Mouse (Mus musculus): ENCODE results near the gene Enkur. TPM values are rescaled to one million over a fixed set of nuclear protein-coding genes. Genes with fewer than 3 reads are reported as not detected.
"Not testable (repeated sequence)": the region's sequence is repeated elsewhere in the genome, so short reads cannot be mapped to it uniquely, and the experiment has no call there.

The Enkur gene
- total RNA-seq (2022): 1 to 10 TPM; 1.0 to 1.1 (median 1.1) TPM

- DNase-seq (ENCODE audit: low spot score): peak; percentile 98
Observed at GRCm38 (mm10) chr2:21204912-21205830, at the start of gene Enkur, which contains the start of gene Thnsl1. Gene Enkur, minus strand, starts transcription at chr2:21205365. Gene Thnsl1, plus strand, starts transcription at chr2:21205724.

- DNase-seq (ENCODE audit: low spot score): no peak
Observed at GRCm38 (mm10) chr2:21254308-21254707, 49.1 kb upstream of the Enkur start.

DNA sequence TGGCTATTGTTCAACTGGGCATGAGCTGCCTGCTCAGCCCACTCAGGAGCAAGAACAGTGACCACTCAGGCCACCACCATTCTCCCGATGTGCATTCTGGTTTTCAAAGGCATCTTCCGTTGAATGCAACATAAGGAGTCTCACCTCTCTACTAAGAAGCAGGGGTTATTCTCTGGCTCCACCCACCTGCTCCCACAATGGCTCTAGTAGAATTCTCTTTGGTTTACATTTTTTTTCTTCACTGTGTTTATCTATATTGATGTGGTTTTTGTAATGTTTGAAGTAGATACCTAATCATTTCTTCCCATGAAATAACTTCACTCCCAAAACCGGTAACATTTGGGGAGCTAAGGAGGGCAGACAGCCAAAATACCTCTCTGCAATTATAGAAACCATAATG, 48.5 kb upstream of the Enkur start:
- no peak for DNase-seq (ENCODE audit: low spot score)

GRCm38 (mm10) chr2:21245477-21246102, 40.4 kb upstream of the Enkur start:
- DNase-seq (ENCODE audit: low spot score): no peak

DNA sequence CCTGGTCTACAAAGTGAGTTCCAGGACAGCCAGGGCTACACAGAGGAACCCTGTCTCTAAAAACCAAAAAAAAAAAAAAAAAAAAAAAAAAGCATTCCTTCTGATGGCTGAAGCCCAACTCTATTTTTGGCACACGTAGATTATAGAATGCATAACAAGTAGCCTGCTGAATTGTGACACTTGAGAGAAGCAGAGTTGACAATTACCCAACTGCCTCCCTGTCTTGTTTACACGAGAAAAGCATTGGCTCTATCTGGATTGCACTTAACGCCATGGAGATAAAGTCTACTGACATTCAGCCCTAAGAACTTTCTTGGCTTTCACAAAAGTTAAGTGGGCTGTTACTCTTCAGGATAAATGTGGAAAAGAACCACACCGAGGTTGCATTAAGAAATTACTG, 39.8 kb upstream of the Enkur start:
- DNase-seq (ENCODE audit: low spot score): no peak

DNA sequence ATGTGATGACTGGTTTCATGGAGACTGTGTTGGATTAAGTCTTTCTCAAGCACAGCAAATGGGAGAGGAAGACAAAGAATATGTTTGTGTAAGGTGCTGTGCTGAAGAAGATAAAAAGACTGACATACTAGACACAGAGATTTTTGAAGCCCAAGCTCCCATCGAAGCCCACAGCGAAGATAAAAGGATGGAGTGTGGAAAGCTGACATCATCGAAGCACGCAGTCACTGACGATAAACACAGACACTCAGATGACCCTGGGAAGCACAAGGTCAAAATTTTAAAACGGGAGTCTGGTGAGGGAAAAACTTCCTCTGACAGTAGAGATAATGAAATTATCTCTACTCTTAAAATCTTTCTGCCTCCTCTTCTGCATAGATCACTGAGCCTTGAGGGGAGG, 38.9 kb upstream of the Enkur start:
- not testable (repeated sequence) for DNase-seq (ENCODE audit: low spot score)

- no peak for DNase-seq (ENCODE audit: low spot score)
Observed at GRCm38 (mm10) chr2:21236846-21237245, 31.7 kb upstream of the Enkur start.

DNA sequence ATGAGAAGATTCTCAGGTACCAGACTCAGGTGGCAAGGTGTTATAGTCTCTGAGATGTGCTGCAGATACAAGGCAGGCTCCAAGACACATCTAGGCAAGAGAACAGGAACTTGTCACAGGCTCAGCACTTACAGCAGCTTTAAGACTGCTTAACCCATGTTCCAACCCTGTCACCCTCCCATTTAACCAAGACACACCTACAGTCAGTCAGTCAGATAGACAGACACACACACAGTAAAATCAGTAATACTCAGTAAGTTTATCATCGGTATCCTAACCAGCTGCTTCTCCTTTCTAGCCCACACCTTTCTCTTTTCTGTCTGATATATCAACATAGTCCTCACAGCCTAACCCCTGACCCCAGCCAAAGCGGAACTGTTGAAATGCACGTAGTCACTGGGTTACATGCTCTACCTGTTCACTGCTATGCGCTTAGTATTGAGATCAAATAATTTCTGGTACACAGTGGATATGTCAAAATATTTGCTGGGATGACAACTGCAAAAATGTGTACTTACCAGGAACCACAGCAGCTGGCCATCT, 30.8 kb upstream of the Enkur start:
- DNase-seq (ENCODE audit: low spot score): no peak

DNA sequence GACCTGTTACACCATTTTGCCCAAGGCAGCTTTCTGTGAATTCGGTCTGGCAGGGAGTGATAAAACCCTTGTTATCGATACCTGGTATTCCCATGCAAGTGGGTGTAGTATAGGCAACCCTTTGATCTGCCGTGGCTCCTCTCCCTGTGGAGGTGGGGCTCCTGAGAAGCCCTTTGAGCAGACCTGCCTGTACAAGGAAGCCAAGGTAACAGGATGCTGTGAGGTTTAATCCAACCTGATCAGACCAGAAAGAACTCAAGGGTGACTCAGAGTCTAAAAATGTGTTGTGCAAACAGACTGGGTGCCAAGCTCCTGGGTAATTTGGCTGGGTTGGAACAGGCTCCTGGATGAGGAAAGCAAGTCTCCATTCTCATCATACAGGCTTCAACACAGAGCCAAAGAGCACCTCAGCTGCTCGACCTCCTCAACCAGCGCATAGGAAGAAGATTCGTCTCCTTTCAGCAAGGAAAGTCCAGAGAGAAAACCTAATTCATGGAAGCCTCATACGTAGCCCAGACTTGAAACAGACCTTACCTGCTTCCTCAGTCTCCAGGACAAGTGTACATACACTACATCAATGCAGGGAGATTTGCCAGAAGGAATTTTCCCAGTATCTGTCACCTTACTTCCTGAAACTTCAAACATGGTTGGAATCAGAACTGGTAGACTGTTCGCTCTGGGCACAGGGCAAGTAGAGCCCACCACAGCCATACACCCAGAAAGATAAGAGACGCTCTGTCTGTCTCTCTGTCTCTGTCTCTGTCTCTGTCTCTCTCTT, 29.9 kb upstream of the Enkur start:
- DNase-seq (ENCODE audit: low spot score): no peak

- no peak for DNase-seq (ENCODE audit: low spot score)
Observed at GRCm38 (mm10) chr2:21231147-21231546, 26.0 kb upstream of the Enkur start.

DNA sequence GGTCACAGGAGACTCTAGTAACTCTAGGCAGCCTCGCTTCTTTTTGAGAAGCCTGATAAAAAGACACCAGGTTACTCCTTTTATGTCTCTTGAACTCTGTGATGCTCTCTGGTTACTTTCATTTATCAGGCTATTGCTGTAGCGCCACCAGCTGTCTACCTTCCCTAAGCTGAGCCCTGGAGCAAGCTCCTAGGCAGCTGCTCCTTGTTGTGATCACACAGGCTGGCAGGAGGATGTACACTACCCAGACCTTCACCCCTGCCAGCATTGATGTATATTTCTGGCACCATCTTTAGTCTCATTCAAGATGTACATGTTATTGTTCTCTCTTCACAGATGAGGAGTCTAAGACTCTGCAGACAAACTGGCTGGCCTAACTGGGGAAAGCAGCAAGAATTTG, 25.1 kb upstream of the Enkur start:
- no peak for DNase-seq (ENCODE audit: low spot score)

DNA sequence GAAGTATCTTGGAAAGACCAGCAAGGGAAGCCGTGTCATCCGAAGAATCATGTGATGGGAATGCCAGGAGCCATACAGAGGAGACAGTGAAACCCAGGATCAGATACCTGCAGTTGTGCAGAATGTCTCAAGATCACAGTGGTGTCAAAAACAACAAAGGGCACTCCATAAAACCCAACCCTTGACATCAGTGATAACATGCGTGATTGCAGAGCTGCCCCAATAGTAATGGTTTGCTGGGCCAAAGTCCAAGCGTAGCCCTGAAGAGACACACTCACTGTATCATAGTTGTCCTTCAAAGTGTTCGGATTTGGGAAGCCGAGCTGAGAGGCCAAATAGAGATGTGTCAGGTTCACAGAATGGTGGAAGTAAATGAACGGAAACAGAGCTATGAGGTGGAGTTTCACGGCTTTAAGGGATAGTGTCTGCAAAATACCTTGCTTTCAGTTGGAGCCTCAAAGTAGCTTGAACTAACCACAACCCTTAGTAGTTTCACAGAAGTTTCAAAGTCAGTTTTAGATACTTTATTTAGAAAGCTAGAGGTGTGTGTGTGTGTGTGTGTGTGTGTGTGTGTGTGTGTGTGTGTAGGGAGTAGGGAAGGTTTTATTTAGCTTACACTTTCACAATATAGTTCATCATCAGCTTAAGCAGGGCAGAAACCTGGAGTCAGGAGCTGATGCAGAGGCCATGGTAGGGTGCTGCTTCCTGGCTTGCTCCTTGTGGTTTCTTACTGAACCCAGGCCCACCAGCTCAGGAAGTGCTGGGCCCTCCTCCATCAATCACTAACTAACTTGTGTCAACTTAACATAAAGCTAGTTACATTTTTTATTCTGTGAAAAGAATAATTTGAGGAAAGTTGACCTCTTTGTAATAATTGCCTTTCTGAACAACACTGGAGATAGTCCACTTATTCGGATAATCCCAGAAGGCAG, 17.6 kb upstream of the Enkur start:
- DNase-seq (ENCODE audit: low spot score): no peak

DNA sequence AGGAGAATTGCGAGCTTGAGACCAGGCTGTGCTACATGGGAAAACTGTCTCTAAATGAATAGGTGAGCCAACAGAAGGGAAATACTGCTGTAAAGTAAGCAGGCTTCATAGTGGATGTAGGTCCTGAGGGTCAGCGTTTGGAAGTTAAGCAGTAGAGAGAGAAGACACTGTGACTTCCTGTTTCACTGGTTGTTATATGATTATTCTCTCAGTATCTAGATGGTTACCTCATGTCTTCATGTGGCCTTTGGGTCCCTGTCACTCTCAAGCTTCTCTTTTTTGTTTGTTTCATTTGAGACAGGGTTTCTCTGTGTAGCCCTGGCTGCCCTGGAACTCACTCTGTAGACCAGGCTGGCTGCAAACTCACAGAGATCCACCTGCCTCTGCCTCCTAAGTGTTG, 10.1 kb upstream of the Enkur start:
- DNase-seq (ENCODE audit: low spot score): no peak

GRCm38 (mm10) chr2:21214322-21214721, 9.2 kb upstream of the Enkur start:
- no peak for DNase-seq (ENCODE audit: low spot score)

DNA sequence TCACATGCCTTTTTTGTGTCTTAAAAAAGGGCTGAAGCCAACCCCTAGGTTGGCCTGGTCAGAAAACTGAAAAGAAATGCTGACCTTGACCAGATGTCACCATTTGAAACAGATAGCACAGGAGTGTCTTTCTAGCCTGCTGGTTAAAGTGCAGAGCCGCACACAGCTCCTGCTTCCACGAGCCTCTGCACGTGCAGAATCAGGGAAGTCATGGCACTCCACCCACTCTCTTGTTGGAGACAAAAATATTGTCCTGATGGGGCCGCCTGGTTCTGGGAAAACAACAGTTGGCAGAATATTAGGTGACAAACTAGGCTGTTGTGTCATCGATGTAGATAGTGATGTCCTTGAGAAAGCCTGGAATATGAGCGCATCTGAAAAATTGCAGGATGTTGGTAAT, 6.2 kb upstream of the Enkur start:
- DNase-seq (ENCODE audit: low spot score): no peak

DNA sequence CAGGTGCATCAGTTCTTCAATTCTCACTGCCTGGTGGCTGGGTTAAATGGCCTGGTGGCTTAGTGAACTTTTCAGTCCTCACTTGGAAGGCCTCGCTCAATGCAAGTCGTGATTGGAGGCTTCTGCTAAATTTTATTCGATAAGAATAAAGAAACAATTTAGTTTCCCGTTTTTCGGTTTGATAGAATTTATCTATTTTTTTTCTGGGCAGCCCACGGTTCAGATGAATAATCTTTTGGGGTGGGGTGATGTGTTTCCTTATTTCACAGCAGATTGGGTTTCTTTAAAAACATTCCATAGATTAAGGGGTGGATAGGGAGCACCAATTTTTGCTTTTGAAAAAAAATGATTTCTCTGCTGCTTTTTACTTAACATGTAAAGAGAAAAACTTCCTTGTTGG, 1.1 kb upstream of the Enkur start:
- DNase-seq (ENCODE audit: low spot score): no peak

- DNase-seq (ENCODE audit: low spot score): no peak
Observed at GRCm38 (mm10) chr2:21205831-21206159, 630 bp upstream of the Enkur start.

- peak; percentile 31 for DNase-seq (ENCODE audit: low spot score)
Observed at GRCm38 (mm10) chr2:21202754-21203153, 2.4 kb downstream of the Enkur start.

DNA sequence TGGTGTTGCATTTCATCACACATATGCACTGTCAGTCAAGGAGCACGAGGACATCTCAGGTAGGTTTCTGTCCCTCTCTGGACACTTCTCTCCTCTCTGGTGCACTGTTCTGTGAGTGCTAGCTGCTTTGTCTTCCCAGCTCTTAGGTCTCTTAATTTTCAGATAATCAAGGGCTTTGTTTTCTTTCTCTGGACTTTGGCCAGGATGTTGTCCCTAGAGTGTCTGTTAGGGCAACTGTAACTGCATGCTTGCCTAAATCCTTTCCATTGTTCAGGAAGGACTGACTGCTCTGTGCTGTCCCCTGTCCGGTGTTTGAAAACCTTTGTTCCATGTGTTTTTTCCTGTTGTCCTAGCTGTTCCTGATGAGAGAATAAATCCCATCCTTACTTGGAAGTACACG, 6.1 kb downstream of the Enkur start:
- no peak for DNase-seq (ENCODE audit: low spot score)

GRCm38 (mm10) chr2:21195233-21195632, 9.9 kb downstream of the Enkur start:
- DNase-seq (ENCODE audit: low spot score): no peak

- DNase-seq (ENCODE audit: low spot score): no peak
Observed at GRCm38 (mm10) chr2:21191232-21191631, 13.9 kb downstream of the Enkur start.
